Mouse (Mus musculus): Measurements from ENCODE around the gene Rhpn2. TPM values are rescaled to one million over a fixed set of nuclear protein-coding genes. Genes with fewer than 3 reads are reported as not detected.

Rhpn2 gene
- polyA plus RNA-seq, 1 experiment from 2014 or later: 1.6 TPM

DNA sequence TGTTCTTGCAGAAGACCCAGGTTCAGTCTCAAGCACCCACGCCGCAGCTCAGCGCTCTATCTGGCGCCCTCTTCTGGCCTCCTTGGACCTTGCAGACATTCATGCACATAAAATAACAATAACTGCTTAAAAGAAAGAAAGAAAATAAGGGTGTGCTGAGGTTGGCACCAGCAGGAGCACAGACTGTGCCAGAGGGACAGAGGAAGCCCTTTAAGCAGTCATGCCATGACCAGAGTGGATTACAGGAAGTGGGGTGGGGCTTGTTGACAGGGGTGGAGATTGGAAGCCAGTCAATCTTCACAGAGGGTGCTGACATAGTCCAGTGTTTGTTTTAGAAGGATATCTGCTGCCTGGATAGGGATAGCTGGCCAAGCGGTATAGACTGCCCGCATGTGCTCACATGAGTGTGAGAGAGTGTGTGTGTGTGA, 52.6 kb downstream of the Rhpn2 start:
- 67% methylated on average over 6 of the region's 6 CpGs for WGBS
- Histone ChIP-seq H3K36me3 (ENCODE audit: control insufficient read depth, insufficient read depth, low read length) (no peaks in the 10 kb centered on the region), H3K9ac (ENCODE audit: low read length) (no peak overlapping the region), H3K4me3 (ENCODE audit: low read depth, low read length) (no peak overlapping the region), H3K4me2 (ENCODE audit: low read depth, low read length, severe bottlenecking) (no peak overlapping the region), H3K27ac (ENCODE audit: low read depth, low read length) (no peak overlapping the region), H3K27me3 (ENCODE audit: control insufficient read depth, insufficient read depth, low read length) (no peaks in the 10 kb centered on the region), H3K4me1 (replicated peaks; ENCODE audit: control insufficient read depth, insufficient read depth, low read length) (no peaks in the 10 kb centered on the region), H3K9me3 (ENCODE audit: control insufficient read depth, low read length) (no peaks in the 10 kb centered on the region)
- DNase-seq (ENCODE audit: low spot score) (no peak), ATAC-seq (replicated peaks; ENCODE audit: low FRiP score) (no peak)

DNA sequence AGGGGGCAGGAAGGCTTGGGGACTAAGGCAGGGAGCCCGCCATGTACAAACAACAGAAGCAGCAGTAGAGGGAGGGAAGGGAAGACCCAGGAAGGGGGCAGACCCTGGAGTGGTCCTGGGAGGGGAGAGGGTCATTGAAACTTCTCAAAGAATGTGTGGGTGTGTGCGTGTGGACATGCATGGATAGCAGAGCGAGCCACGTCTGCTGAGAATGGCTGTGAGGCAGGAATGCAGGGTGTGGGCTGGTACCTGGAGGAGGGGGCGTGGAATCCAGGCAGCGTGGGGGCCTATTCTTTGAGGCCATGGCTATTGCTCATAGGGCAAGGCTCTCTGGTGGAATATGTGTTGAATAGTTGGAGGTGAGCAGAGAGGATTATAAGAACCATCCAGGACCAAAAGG, 54.7 kb downstream of the Rhpn2 start:
- 77% methylated on average over 6 of the region's 6 CpGs for whole genome bisulfite sequencing
- no peaks in the 10 kb centered on the region for H3K9me3 ChIP-seq (ENCODE audit: control insufficient read depth, low read length)
- no peak overlapping the region for H3K4me3 ChIP-seq (ENCODE audit: low read depth, low read length)
- H3K27me3 ChIP-seq (ENCODE audit: control insufficient read depth, insufficient read depth, low read length): no peaks in the 10 kb centered on the region
- ATAC-seq (replicated peaks; ENCODE audit: low FRiP score): no peak
- H3K4me1 ChIP-seq (replicated peaks; ENCODE audit: control insufficient read depth, insufficient read depth, low read length): no peaks in the 10 kb centered on the region
- no peak for DNase-seq (ENCODE audit: low spot score)
- H3K4me2 ChIP-seq (ENCODE audit: low read depth, low read length, severe bottlenecking): no peak overlapping the region
- no peak overlapping the region for H3K27ac ChIP-seq (ENCODE audit: low read depth, low read length)
- H3K9ac ChIP-seq (ENCODE audit: low read length): no peak overlapping the region
- no peaks in the 10 kb centered on the region for H3K36me3 ChIP-seq (ENCODE audit: control insufficient read depth, insufficient read depth, low read length)

DNA sequence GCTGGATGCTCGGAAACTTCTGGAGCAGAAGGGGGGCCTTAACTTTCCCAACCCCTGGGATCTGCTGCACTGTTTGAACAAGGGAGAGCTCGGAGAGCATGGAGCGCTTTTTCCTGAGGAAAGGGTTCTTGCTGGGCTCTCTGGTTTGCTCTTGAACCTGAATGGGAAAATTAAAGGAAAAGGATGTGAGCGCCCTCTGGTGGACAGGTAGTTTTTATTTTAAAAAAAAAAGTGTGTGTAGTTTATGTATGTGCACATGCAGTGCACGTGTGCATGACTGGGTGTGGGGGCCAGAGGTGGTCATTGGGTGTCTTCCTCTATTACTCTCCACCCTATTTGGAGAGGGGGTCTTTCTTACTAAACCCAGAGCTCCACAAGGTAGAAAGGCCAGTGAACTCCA, 59.0 kb downstream of the Rhpn2 start:
- Histone ChIP-seq H3K4me1 (replicated peaks; ENCODE audit: control insufficient read depth, insufficient read depth, low read length) (peaks cover 10% of the 10 kb centered on the region), H3K9ac (ENCODE audit: low read length) (no peak overlapping the region), H3K4me3 (ENCODE audit: low read depth, low read length) (no peak overlapping the region), H3K4me2 (ENCODE audit: low read depth, low read length, severe bottlenecking) (no peak overlapping the region), H3K9me3 (ENCODE audit: control insufficient read depth, low read length) (no peaks in the 10 kb centered on the region), H3K27me3 (ENCODE audit: control insufficient read depth, insufficient read depth, low read length) (no peaks in the 10 kb centered on the region), H3K27ac (ENCODE audit: low read depth, low read length) (no peak overlapping the region), H3K36me3 (ENCODE audit: control insufficient read depth, insufficient read depth, low read length) (no peaks in the 10 kb centered on the region)
- 54% methylated on average over 5 of the region's 5 CpGs for WGBS
- DNase-seq (ENCODE audit: low spot score): no peak
- ATAC-seq (replicated peaks; ENCODE audit: low FRiP score): no peak

DNA sequence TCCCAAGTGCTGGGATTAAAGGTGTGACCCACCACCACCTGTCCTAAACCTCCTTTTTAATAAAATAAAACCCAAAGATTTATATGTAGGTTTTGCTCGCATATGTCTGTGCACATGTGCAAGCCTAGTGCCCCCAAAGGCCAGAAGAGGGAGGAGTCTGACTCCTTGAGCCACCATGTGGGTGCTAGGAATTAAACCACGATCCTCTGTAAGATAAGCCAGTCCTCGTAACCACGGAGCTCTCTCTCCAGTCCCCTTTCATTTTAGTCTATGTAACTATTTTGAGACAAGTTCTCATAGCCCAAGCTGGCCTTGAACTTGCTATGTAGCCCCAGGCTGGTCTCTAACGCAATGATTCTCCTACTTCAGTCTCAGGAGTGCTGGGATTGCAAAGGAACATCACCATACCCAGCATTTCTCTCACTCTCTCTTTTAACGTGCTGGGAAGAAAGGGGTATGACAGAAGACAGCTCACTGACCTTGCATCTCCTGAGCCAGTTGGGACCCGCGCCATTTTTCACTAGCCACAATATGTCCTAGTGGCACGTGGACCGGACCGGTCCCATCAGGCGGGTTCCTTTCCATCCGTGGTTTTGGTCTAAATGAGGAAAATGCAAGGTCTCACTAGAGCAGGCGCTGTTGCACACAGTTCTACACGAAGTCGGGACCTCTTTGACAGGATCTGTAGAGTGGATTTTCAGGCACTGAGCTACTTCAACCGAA, 61.9 kb downstream of the Rhpn2 start:
- Histone ChIP-seq H3K27ac (ENCODE audit: low read depth, low read length) (no peak overlapping the region), H3K36me3 (ENCODE audit: control insufficient read depth, insufficient read depth, low read length) (no peaks in the 10 kb centered on the region; the same call in 1 of the 2 replicates), H3K4me1 (replicated peaks; ENCODE audit: control insufficient read depth, insufficient read depth, low read length) (peaks cover 12% of the 10 kb centered on the region), H3K4me3 (ENCODE audit: low read depth, low read length) (peak overlapping the region; percentile 73), H3K4me2 (ENCODE audit: low read depth, low read length, severe bottlenecking) (peak overlapping the region; percentile 84), H3K9me3 (ENCODE audit: control insufficient read depth, low read length) (no peaks in the 10 kb centered on the region), H3K27me3 (ENCODE audit: control insufficient read depth, insufficient read depth, low read length) (no peaks in the 10 kb centered on the region), H3K9ac (ENCODE audit: low read length) (peak overlapping the region; percentile 64)
- WGBS: 17% methylated on average over 17 of the region's 17 CpGs
- 0 out of 2 replicates have a peak, but pooled peaks have one; percentile 3 for ATAC-seq (replicated peaks; ENCODE audit: low FRiP score)
- DNase-seq (ENCODE audit: low spot score): no peak

DNA sequence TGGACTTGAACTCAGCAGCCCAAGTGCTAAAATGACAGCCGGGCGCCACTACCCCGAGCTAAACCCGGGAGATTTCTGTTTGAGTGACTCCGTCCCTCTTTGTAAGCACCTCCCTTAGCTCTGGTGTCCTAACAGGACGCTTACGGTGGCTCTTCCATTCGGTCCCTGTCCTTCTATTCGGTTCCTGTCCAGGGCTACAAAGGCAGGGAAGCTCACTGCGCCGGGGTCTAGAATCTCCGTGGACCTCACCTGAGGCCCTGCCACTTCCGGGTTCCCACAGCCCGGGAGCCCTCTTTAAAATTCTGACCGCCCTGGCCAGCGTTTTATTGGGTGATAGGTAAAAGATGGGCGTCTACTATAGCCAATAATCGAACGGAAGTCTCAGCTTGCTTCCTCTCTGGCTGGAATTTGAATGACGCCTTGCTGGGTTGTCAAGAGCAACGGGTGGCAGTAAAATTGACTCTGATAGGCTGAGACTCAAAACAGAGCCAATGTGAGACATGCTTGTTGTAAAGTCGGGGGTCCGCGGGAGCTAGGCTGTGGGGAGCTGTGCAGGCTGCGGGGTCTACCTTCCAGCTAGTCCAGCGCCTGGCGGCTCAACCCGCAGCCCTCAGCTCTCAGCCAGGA, 62.7 kb downstream of the Rhpn2 start, which contains the start of the genes Faap24 and Cep89:
TSS of gene Faap24 (minus strand) at position 295 of the 627 bp plus-strand sequence.
TSS of gene Cep89 (plus strand) at position 494 of the 627 bp plus-strand sequence.
- no peaks in the 10 kb centered on the region; the same call in 1 of the 2 replicates for H3K36me3 ChIP-seq (ENCODE audit: control insufficient read depth, insufficient read depth, low read length)
- peak; percentile 99 for ATAC-seq (replicated peaks; ENCODE audit: low FRiP score)
- H3K9ac ChIP-seq (ENCODE audit: low read length): peak within 1 kb of the TSS; percentile 79
- under 1% methylated on average over 28 of the region's 28 CpGs for WGBS
- no peak within 1 kb of the TSS for H3K27ac ChIP-seq (ENCODE audit: low read depth, low read length)
- no peaks in the 10 kb centered on the region for H3K27me3 ChIP-seq (ENCODE audit: control insufficient read depth, insufficient read depth, low read length)
- H3K4me2 ChIP-seq (ENCODE audit: low read depth, low read length, severe bottlenecking): peak within 1 kb of the TSS; percentile 84
- H3K4me1 ChIP-seq (replicated peaks; ENCODE audit: control insufficient read depth, insufficient read depth, low read length): peaks cover 12% of the 10 kb centered on the region
- DNase-seq (ENCODE audit: low spot score): peak; percentile 94
- no peaks in the 10 kb centered on the region for H3K9me3 ChIP-seq (ENCODE audit: control insufficient read depth, low read length)
- peak within 1 kb of the TSS; percentile 73 for H3K4me3 ChIP-seq (ENCODE audit: low read depth, low read length)

DNA sequence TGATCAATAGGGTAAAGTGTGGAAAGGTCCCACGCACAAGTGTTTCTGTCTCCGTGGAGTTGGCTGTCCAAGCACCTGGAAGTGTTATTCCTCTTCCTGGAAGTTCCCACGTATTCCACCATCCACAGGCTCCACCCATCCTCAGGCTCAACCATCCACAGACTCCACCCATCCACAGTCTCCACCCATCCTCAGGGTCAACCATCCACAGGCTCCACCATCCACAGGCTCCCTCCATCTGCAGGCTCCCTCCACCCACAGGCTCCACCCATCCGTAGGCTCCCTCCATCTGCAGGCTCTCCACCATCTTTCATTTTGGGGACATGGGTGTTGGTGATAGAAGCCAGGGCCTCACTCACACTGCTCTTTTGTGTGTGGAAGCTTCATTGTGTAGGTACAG, 67.2 kb downstream of the Rhpn2 start:
- no peak overlapping the region for H3K4me2 ChIP-seq (ENCODE audit: low read depth, low read length, severe bottlenecking)
- 89% methylated on average over 4 of the region's 4 CpGs for WGBS
- no peaks in the 10 kb centered on the region for H3K9me3 ChIP-seq (ENCODE audit: control insufficient read depth, low read length)
- no peak overlapping the region for H3K9ac ChIP-seq (ENCODE audit: low read length)
- no peak overlapping the region for H3K27ac ChIP-seq (ENCODE audit: low read depth, low read length)
- DNase-seq (ENCODE audit: low spot score) (no peak), ATAC-seq (replicated peaks; ENCODE audit: low FRiP score) (no peak)
- H3K4me1 ChIP-seq (replicated peaks; ENCODE audit: control insufficient read depth, insufficient read depth, low read length): peaks cover 8% of the 10 kb centered on the region
- no peaks in the 10 kb centered on the region for H3K27me3 ChIP-seq (ENCODE audit: control insufficient read depth, insufficient read depth, low read length)
- H3K36me3 ChIP-seq (ENCODE audit: control insufficient read depth, insufficient read depth, low read length): peaks cover 10% of the 10 kb centered on the region
- no peak overlapping the region for H3K4me3 ChIP-seq (ENCODE audit: low read depth, low read length)

DNA sequence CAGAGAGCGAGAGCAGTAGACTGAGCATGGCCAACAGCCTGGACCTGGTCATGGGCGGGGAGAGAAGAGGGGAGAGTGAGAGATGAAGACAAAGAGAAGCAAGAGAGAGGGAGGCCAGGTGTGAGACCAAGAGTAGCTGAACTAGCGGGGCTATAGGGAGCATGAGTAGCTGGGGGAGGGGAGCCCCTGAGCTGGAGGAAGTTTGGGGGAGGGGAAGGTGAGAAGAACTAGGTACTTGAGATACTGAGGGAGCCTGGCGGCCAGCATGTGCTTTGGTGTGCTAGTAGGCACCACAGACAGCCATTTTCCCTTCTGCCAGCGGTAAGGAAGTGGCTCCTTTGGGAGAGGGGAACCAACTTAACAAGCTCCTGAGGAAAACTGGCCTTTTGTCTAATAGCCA, 81.3 kb downstream of the Rhpn2 start:
- WGBS: 77% methylated on average over 5 of the region's 5 CpGs
- H3K4me2 ChIP-seq (ENCODE audit: low read depth, low read length, severe bottlenecking): no peak overlapping the region
- no peaks in the 10 kb centered on the region for H3K9me3 ChIP-seq (ENCODE audit: control insufficient read depth, low read length)
- H3K4me3 ChIP-seq (ENCODE audit: low read depth, low read length): no peak overlapping the region
- no peaks in the 10 kb centered on the region for H3K27me3 ChIP-seq (ENCODE audit: control insufficient read depth, insufficient read depth, low read length)
- no peak overlapping the region for H3K27ac ChIP-seq (ENCODE audit: low read depth, low read length)
- H3K9ac ChIP-seq (ENCODE audit: low read length): no peak overlapping the region
- no peaks in the 10 kb centered on the region for H3K4me1 ChIP-seq (replicated peaks; ENCODE audit: control insufficient read depth, insufficient read depth, low read length)
- no peak for ATAC-seq (replicated peaks; ENCODE audit: low FRiP score)
- no peak for DNase-seq (ENCODE audit: low spot score)
- H3K36me3 ChIP-seq (ENCODE audit: control insufficient read depth, insufficient read depth, low read length): peaks cover 13% of the 10 kb centered on the region; the same call in 1 of the 2 replicates

DNA sequence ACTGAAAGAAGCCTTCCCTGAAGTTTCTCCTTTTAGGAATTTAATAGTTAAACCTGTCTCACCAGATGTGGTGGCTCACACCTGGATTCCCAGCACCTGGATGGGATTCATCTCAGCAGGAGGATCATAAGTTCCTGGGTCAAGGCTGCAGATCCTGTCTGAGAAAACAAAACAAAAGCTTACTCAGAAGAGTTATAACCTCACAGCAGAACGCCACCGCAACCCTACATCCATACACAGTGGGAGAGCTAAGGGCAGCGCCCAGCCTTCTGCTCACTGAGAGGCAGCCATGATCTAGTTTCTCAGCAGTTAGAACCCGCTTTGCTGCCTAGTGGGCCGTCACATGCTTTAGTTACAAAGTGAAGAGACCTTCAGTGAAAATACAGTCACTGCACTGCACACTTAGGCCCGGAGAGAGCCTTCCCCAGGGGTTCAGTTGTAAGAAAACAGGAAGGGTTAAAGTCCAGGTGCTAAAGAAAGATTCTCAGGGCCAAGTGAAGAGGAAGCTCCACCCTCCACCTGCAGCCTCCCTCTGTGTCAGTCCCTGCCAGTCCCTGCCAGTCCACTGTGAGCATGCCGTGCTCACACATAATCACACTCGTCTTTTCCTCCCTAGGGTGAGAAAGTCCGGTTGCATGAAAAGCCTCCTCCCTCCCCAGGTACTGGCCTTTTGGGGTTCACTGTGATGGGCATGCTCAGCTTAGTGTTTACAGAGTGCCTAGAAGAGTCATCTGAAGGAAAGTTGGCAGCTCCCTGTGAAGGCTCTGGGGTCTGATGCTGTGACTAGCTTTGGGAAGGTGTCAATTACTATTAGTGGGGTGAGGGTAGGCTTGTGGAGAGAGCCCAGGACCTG, 82.1 kb downstream of the Rhpn2 start:
- ATAC-seq (replicated peaks; ENCODE audit: low FRiP score) (no peak), DNase-seq (ENCODE audit: low spot score) (no peak)
- H3K9ac ChIP-seq (ENCODE audit: low read length): no peak overlapping the region

More for the DNA sequence above, 82.1 kb downstream of the Rhpn2 start:
- no peak overlapping the region for H3K4me3 ChIP-seq (ENCODE audit: low read depth, low read length)
- no peak overlapping the region for H3K27ac ChIP-seq (ENCODE audit: low read depth, low read length)
- no peaks in the 10 kb centered on the region for H3K4me1 ChIP-seq (replicated peaks; ENCODE audit: control insufficient read depth, insufficient read depth, low read length)
- no peaks in the 10 kb centered on the region for H3K9me3 ChIP-seq (ENCODE audit: control insufficient read depth, low read length)
- WGBS: 88% methylated on average over 9 of the region's 9 CpGs
- no peaks in the 10 kb centered on the region for H3K27me3 ChIP-seq (ENCODE audit: control insufficient read depth, insufficient read depth, low read length)
- peaks cover 7% of the 10 kb centered on the region; the same call in 1 of the 2 replicates for H3K36me3 ChIP-seq (ENCODE audit: control insufficient read depth, insufficient read depth, low read length)
- H3K4me2 ChIP-seq (ENCODE audit: low read depth, low read length, severe bottlenecking): no peak overlapping the region

All from forebrain, embryonic 11.5 days (tissue).